Mouse (Mus musculus) cerebellum, adult (tissue): ENCODE results near the gene Crlf1.

Source experiments
- ATAC-seq: cut with Nextera tagmentation; 2 replicates; pipeline ENCODE4 v1.9.2; 2017; ENCODE audit warnings: mild to moderate bottlenecking, moderate library complexity, mixed read lengths; ENCODE audit not compliant: insufficient number of reproducible peaks, low FRiP score, low TSS enrichment

Gene Crlf1

DNA sequence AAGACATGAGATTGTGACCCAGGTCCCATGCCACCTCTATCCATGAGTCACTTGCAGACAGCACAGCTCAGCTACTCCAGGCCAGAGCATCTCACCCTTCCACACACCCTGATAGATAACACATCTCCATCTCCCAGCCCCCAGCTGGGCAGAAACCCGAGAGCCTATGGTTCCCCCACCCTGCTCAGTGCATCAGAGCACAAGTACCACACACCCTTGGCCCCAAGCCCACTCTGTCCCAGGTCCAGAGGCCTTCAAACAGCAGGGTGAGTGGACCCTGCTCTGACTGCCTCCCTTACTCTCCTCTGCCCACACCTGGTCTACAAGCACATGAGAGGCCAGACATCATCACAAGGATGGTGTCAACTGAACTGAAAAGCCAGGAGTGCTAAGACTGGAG is 25.1 kb upstream of the Crlf1 start:
- no peak for ATAC-seq

DNA sequence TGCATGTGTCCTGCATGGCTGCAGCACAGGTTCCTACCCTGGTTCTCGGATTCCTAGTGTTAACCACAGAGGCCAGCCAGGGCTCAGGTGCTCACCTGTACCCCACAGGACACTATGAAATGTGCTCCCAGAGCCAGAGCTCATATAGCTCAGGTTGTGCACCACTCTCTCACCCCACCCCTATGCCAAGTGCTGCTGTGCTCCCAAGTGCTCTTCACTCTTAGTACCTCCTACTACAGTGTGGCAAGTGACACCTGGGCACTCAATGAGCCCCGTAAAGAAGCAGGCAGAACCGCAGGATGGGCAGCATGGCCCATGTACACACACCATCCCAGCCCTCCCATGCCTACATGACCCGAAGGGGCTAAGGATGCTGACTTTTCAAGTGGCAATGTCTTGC is 24.2 kb upstream of the Crlf1 start:
- no peak for ATAC-seq

DNA sequence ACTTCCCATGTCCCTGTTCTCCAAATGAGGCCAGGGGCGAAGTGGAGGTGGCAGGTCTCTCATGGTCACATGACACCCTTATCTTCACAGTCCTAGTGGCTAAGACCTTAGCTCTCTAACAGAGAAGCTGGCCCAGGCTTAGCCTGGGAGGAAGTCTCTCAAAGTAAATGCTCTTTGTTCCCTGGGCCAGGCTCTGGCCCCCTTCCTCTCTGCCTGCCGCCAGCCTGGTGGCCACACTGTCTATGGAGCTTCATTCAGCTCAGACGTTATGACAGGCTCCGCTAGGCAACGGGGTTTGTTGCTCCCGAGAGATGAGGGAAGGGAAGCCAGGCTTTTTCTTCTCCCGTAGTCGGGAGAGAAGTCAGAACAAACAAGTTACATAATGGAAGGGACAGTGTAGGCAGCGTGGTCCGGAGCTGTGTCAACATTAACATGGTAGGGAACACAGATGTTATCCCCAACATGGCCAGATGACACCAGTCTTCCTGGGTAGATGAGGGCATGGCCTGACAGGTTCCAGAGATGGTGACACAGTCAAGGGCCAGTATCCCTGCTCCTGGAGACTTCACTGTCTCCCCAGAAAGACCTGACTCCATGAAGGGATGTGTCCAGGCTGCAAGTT is 23.6 kb upstream of the Crlf1 start:
- ATAC-seq = 0 out of 2 replicates have a peak, but pooled peaks have one; percentile 8

DNA sequence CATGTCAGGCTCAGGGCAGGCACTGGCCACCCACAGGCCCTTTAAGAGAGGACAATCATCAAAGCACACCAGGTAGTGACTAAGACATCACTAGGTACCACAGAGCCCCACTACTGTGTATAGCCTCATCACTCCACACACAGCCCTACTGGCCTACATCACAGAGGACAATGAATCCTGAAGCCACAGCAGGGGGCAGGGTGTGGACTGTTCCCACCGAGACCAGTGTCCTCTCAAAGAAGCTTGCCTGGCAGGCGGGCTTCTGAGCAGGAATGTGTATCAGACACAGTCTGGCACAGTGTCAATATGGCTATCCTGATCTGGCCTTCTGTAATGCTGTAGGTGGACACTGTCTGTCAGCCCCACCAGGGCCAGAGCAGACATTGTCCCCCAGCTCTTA is 23.0 kb upstream of the Crlf1 start:
- no peak for ATAC-seq

DNA sequence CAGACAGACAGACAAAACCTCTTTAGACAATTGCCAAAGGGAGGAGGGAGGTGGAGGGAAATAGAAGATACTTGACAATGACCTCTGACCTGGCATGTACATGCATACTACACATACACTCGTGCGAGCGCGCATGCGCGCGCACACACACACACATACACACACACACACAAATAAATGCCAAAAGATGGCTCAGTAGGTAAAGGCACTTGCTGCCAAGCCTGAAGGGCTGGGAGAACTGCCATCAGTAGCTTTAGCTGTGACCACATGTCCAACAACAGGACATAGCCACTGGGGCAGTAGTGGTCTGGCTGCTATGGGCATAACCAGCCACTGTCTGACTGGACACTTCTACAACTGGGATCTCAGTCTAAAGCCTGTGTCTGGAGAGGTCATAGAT is 21.1 kb upstream of the Crlf1 start:
- no peak for ATAC-seq

DNA sequence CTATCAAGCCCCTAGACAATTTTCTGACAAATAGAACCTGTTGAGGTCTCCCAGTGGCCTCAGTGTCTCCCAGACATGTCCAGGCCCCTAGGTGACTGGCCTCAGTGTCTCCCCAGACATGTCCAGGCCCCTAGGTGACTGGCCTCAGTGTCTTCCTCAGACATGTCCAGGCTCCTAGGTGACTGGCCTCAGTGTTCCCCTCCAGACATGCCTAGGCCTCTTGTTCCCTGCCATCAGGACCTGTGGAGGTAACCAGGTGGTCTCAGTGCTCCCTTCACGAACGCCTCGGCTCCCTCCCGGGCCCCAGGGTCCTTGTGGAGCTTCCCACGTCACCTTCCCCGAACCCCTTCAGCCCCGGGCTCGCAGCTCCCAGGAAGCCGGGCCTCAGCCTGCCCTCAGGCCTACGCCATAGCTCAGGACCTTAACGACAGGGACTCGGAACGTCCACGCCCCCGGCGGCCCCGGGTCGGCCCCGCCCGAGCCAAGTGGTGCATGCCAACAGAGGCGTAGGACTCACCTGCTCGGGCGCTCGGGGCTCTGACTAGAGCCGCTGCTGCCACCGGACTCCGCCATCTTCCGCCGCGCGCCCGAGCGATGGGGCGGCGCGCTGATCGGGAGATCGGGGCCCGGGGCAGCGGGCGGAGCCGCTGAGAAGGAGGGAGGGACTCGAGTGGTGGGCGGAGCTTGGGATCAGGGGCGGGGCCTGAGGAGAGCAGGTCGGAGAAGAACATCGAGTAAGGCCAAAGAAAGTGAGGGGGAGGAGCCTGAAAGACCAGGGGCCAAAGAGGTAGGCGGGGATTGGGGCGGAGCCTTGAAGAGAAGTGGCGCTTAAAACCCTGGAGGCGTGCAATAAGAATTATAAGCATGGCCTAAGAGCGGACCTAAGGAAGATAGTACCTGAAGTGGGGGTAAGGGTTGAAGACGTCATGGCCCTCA is 16.4 kb upstream of the Crlf1 start, which contains the start of gene Klhl26:
TSS of gene Klhl26 (minus strand) at position 636 of the 936 bp plus-strand sequence.
- peak; percentile 78 for ATAC-seq

DNA sequence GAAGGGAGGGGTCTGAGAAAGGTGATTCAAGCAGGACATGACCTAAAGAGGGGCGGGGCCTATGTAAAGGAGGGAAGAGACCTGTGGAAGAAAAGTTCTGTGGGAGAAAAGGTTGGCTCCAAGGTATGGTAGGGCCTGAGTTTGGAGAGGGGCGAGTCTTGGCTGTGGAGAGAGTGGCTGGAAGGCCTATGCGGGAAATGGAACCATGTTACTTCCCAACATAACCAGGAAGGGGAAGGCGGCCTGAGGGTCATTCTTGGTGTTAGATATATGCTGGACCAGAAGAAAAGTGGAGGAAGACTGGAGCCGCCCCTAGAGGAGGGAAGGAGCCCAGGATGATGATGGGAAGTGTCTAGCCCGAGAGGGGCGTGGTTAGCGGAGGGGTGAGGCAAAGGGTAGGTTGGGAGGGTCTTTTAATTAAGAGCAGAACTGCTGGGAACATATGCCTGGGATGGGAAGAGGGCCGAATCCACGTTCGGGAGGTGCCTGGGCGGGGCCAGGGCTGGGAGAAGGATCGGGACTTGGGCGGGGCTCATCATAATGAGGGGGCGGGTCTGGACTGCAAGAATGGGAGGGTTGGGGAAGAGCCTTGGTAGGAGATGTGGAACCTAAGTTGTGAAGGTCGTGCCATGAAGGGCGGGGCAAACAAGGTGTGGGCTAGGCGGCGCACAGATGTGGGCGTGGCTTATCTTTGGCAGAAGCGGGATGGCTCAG is 15.5 kb upstream of the Crlf1 start:
- 0 out of 2 replicates have a peak, but pooled peaks have one; percentile 7 for ATAC-seq

DNA sequence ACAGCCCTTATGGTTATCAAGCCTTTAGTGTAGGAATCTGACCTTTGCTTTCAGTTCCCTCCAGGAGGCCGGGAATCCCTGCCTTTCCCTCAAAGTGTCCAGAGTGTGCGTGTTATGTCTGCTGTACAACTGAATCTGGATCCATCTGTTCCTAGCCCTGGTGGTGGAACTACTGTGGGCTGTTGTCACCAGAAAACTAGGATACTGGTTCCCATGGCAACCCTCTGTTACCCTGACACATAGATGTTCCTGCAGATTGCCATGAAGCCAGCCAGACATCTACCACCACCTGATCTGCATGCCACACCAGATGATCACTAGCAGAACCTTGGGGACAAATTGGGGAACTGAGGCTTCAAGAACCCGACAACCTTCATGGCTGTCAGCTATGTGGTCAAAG is 11.1 kb upstream of the Crlf1 start:
- no peak for ATAC-seq

DNA sequence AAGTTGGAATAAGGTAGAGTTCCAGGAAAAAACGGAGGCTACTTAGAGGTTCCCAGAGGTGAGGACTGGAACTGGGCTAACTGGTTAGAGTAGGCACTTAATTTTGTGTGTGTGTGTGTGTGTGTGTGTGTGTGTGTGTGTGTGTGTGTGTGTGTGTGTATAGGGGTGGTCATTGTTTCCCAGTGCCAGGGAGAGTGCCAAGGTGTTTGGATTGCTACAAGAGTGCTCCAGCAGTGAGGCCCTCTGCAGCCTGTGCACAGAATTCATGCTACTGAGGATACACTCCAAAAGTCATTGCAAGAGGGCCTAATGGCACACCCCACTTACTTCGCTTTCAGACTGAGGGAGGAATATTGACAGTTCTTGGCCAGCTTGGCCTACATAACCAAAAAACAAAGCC is 10.0 kb upstream of the Crlf1 start:
- no peak for ATAC-seq

DNA sequence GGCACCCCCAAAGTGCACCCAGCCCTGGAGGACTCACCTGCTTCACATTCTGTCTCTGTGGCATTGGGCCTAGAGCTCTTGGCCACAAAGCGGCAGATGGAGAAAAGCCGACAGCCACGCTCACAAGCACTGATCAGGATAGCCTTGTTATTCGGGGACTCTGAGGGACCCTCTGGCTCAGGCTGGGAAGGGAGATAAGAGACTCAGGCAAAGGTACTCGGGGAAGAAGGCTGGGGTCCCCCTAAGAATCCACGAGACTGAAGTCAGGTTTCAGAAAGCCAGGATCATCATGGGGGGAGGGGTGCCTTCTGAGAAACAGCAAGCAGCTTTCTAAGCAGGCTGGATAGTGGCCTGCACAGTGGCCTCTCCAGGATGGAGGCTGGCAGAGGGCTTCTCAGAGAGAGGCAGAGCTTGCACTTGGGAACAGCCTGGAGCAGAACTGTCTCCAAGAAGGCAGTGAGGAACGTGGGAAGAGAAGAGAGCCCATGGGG is 6.7 kb upstream of the Crlf1 start:
- peak; percentile 29 for ATAC-seq

DNA sequence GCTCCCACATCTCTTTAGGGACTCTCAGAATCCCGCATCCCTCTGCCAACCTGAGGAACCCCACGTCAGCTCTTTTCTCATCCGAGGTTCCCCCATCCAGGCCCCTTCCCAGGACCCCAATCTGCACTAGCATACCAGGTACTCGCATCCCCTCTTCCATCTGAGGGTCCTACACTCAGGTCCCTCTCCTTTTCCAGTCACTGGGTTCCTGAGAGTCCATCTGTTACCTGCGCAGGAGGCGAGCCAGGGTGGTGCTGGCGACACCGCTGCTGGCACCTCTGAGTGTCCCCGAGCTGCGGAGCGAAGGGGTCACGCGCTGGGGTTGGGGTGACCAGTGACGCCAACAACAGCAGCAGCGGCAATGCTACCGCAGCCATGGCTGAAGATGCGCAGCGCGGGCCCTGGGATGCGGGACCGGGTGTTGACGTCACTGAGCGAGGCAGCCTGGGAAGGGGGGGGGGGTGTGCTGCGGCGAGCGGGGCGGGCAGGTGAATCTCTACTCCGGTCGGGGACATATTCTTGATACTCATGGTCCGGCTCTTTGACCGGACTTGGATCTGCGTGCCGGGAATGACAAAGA is 5.9 kb upstream of the Crlf1 start, which contains the start of gene Tmem59l:
TSS of gene Tmem59l (minus strand) at position 418 of the 580 bp plus-strand sequence.
- peak; percentile 59; the same call in 1 of the 2 replicates for ATAC-seq

DNA sequence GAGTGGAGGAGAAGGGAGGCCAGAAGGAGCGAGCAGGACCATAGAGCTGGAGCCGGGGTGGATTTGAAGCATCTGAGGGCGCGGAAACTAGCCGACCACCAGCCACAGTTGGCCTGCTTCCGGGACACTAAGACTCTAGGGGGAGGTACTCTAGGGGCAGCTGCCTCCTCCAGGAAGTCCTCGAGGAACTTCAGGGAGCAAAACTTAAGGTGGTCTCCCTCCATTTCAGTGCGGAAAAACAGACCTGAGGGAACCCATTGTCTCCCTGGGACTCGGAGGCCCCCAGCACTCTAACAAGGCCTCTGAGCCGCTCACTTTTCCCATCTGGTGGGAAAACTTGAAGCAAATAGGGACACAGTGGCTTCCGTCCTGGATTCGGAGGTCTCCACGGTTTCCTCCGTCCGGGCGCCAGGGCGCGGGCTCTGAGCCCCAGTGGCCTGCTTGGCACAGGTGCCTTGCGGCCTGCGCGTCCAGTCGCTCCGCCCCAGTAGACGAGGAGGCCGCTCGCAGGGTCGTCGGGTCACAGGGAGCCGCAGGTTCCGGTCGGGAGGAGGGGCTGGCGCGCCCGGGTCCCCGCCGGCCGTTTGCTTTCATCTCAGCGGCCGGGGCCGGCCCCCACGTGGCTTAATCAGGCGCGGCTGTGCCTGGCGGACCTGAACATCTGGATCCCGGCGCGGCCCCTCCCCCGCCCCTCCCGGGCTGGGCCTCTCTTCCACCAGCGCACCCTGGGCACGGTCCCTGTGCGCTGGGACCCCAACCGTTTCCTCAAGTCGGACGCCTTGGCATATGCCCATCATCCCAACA is 4.8 kb upstream of the Crlf1 start:
- ATAC-seq = no peak

DNA sequence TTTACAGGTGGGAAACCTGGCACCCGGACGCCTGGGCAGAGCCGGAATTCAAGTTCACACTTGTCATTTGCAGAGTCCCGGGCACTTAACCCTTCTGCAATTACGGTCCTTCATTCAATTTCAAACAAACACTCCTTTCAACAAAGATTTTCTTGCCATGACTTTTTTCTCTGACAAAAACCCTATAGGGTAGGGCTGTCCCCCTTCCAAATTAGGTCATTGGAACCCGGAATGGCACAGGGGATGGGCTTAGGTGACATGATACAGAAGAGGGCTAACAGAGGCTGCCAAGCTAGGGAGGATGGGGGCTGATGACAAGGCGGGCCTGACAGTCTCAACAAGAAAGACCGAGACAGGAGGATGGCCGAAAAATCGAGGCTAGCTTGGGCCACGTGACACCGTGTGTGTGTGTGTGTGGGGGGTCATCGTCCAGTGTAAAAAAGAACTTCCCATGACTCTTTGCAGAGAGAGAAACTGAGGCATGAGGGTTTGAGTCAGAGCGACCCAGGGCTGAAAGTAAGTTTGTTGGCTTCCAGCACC is 4.0 kb upstream of the Crlf1 start:
- ATAC-seq = no peak

DNA sequence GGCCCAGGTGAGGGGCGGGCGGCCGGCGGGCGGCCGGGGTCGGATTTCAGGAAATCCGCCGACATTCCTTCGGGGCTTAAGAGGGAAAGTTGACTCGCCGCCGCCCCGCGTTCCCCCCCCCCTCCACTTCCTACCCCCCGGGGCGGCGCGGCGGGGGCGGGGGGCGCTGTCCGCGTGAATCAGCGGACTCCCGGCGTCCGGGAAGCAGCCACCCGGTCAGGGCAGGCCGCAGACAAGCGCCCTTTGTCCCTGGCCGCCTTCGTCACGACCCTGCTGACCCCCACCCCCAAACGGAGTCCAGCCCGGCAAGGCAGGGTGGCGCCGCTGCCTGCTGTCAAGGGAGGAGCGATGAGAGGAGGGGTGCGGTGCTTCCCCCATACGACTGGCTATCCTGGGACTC is 3.4 kb upstream of the Crlf1 start:
- ATAC-seq = no peak

DNA sequence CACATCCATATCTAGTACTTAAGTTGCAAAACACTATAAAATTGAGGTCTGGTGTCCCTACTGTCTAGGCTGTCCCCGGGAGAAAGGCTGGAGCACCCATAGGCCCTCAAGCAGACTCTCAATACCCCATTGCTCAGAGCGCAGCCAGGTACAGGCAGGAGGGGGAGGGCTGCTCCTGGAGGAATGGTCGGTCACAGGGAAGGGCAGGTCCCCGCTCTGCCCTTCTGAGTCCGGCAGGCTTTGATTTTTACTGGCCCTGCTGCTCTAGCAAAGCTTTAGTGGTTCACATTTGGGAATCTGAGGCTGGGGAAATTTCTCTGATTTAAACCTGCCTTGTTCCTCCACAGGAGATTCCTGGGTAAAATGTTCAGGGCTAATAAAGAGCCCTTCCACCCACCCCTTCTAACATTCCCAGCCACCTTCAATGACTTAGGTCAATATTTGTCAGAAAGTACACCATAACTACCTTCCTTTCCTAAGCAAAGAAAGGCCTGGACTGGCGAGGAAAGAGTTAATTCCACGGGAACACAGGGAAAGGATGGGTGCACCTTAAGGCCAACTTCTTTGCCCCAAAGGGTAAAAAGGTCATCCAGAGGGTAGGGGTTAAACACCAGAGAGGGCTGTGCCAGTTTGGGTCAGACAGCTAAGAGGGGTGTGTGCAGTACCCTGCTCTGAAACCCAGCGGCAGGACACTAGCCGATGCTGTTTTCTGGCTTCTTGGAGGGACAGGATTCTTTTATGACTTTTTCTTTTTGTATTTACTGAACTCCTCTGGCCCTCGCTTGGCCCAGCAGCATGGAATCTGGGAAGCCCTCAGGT is 2.7 kb upstream of the Crlf1 start:
- ATAC-seq = no peak

DNA sequence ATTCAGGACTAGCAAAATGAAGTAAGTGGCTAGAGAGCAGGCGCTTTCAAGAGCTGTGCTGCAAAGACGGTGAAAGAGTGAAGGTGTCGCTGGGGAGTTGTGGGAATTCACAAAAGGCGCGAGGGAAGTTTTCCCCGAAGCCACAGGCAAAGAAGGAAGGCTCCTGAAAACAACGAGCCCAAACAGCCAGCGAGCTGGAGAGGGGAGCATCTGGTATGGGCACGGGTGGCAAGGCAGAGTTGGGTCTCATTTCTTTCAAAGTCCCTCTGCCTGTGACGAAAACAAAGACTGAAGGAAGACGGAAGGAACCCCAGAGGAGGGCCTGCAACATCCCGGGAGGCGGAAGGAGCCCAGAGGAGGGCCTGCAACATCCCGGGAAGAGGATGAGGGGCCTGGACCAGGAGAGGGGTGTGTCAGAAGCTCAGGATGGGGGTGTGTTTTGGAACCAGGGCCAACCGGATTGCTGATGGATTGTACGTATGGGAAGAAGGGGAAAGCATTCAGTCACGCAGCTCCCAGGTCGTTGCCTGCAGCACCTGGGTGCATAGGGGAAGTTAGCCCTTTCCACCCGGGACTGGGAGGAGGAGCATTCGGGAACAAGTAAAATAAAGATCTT is 2.0 kb upstream of the Crlf1 start:
- ATAC-seq = no peak

DNA sequence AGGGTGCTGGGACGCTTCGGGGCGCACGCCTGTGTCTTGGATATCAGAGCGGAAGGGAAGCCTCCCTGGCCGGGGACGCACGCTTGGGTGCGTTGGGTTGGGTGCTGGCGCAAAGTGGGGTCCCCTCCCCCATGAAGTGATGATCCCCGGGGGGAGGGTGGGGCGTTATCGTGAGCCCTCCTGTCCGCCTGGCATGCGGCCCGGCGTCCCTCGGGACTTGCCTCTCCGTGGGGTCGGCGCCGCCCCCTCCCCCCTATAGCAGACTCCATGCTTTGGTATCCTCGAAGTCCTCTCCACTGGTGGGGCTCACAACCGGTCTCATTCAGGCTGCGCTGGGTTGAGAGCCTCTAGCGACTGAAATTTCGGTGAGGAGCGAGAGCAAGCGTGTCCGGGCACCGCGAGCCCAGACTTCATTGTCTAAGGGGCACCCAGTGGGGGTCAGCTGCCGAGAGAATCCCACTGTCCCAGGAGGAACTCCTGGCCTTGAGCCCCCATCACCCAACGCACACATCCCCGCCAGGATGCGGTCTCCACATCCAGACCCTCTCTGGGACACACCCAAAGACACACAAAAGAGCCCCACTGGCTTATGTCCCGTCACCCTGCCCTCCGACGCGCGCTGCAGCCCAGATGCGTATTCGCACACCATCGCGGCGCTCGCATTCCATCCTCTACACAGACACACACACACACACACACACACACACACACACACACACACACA is 896 bp downstream of the Crlf1 start:
- ATAC-seq = no peak
